Mouse (Mus musculus) G1E (cell line): ENCODE data around the gene Ak5.

Experiments
- CTCF ChIP-seq: IDR thresholded peaks from 2 replicates; pipeline ENCODE4 v1.5.1; 2012; ENCODE audit warnings: low read depth, low read length, inconsistent platforms, mixed read lengths
- GATA1 ChIP-seq: IDR thresholded peaks from 2 replicates; pipeline ENCODE4 v1.6.1; 2012; ENCODE audit warnings: borderline replicate concordance, low read length, inconsistent platforms, mixed read lengths
- TAL1 ChIP-seq: conservative IDR thresholded peaks from 2 replicates; pipeline ENCODE4 v1.6.1; 2012; ENCODE audit warnings: low read depth, low read length, inconsistent platforms, mixed read lengths

DNA sequence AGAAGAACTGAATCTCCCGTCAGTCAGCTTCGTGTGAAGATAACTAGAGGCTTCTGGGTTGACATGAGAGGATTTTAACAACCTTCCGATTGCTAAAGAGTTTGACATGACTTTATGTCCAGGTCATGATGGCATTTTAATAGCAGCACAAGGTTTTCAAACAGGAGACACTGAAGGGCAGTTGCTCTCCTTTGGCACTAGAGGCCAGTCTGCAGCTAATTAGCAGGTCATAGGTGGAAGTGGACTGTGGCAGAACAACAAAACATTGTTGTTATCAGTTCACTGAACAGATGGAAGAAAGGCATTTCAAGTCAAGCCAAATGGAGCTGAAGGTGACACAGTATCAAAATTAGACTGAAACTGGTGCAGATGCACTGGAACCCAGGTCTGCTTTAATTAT lies 41.8 kb upstream of the Ak5 start:
- TF ChIP-seq CTCF (no peak), GATA1 (no peak), TAL1 (no peak)
